Mouse (Mus musculus): ENCODE measurements around the gene Dhx35. TPM values are rescaled to one million over a fixed set of nuclear protein-coding genes. Genes with fewer than 3 reads are reported as not detected.

Gene Dhx35
- polyA plus RNA-seq, 2 experiments: 3.2 to 4.6 TPM

DNA sequence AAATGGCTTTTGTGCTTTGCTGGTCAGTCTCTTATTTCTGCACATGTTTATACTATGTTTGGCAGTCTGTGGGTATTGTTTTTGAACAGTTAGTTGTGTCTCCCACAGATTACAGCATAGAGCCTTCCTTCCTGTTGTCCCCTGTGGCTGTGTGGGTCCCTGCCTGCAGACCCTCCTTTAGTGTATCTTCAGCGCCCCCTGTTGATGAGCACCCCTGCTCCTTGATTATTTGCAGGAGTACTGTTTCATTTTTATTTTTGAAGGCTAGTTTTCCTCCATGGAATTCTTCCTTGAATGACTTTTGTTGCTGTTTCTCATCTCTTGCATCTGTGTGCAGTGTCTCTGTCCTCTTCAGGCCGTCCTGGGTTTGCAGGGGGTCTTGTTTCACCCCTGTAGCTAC, 58.0 kb downstream of the Dhx35 start:
- no peak overlapping the region for H3K4me3 ChIP-seq (ENCODE audit: insufficient read depth in 1 of 2, low read depth in 2 of 2, low read length in 2 of 2)
- H3K9ac ChIP-seq (replicated peaks): no peak overlapping the region
- H3K27me3 ChIP-seq (ENCODE audit: control insufficient read depth, insufficient read depth, low read length): no peaks in the 10 kb centered on the region
- H3K36me3 ChIP-seq (replicated peaks; ENCODE audit: control insufficient read depth, insufficient read depth, low read depth): no peaks in the 10 kb centered on the region
- 28% methylated on average over 2 of the region's 2 CpGs for WGBS (ENCODE audit: insufficient replicate concordance)
- no peak overlapping the region for H3K27ac ChIP-seq
- H3K9me3 ChIP-seq (ENCODE audit: control insufficient read depth, low read length): no peaks in the 10 kb centered on the region
- DNase-seq (ENCODE audit: low read depth in 3 of 3, low spot score in 3 of 3): no peak
- TF ChIP-seq CTCF (IDR thresholded peaks at IDR 0.05; ENCODE audit: low read depth): peak; percentile 62
- no peak for TF ChIP-seq EP300 (IDR thresholded peaks at IDR 0.05; ENCODE audit: low read depth)
- H3K4me2 ChIP-seq (ENCODE audit: low read depth): no peak overlapping the region
- H3K4me1 ChIP-seq (replicated peaks; ENCODE audit: control insufficient read depth in 2 of 2, insufficient read depth in 2 of 2, low read length in 1 of 2): no peaks in the 10 kb centered on the region
- ATAC-seq (ENCODE audit: insufficient read depth): no peak

DNA sequence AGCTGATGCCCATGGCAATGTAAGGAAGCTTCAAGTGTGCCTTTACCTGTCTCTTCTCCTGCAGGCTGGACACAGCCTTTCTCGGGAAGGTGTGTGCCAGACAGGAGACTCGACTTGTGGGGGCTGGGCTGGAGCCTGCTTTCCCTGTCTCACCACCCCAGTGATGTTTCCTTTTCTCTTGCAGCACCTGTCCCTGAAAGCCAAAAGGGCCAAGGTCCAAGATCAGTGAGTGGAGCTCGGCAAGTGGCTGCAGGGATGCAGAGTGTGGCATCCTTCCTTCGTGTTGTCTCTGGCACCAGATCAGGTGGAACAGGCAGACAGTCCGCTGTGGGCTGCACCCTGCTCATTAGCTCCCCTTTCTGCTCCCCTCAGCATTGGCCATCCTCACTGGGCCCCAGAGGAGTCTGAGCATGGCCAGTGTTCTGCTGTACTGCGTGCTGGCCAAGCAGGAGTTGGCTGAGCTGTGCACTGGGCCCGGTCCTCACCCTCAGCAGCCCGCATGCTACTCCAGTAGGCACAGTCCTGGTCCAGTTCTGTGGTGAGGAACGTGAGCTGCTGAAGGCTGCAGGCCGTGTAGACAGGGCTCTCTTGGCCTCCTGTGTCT, 62.4 kb downstream of the Dhx35 start:
- no peaks in the 10 kb centered on the region for H3K27me3 ChIP-seq (ENCODE audit: control insufficient read depth, insufficient read depth, low read length)
- no peak for TF ChIP-seq EP300 (IDR thresholded peaks at IDR 0.05; ENCODE audit: low read depth)
- TF ChIP-seq CTCF (IDR thresholded peaks at IDR 0.05; ENCODE audit: low read depth): no peak
- no peak overlapping the region for H3K4me2 ChIP-seq (ENCODE audit: low read depth)
- 69% methylated on average over 10 of the region's 10 CpGs for WGBS (ENCODE audit: insufficient replicate concordance)
- H3K4me1 ChIP-seq (replicated peaks; ENCODE audit: control insufficient read depth in 2 of 2, insufficient read depth in 2 of 2, low read length in 1 of 2): no peaks in the 10 kb centered on the region
- no peaks in the 10 kb centered on the region for H3K36me3 ChIP-seq (replicated peaks; ENCODE audit: control insufficient read depth, insufficient read depth, low read depth)
- no peak for DNase-seq (ENCODE audit: low read depth in 3 of 3, low spot score in 3 of 3)
- no peak overlapping the region for H3K27ac ChIP-seq
- no peaks in the 10 kb centered on the region for H3K9me3 ChIP-seq (ENCODE audit: control insufficient read depth, low read length)
- ATAC-seq (ENCODE audit: insufficient read depth): no peak
- H3K9ac ChIP-seq (replicated peaks): no peak overlapping the region
- no peak overlapping the region for H3K4me3 ChIP-seq (ENCODE audit: insufficient read depth in 1 of 2, low read depth in 2 of 2, low read length in 2 of 2)

DNA sequence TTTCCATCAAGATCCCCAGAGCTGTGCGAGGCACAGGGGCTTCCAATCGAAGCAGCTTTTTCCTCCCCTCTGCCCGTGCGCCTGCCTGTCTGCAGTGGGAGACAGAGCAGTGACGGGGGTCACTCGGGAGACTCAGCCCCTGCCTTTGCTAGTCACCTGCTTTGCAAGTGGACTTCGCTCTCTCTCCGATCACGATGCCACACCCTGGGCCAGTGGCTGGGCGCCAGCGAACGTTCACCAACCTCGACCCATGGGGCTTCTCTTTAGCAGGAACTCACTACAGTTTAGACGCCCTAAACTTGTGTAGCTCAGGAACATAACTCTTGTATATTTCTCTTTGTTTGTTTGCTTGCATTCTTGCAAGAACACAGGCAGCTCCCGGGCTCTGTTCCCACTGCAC, 63.0 kb downstream of the Dhx35 start:
- Histone ChIP-seq H3K9ac (replicated peaks) (no peak overlapping the region), H3K4me3 (ENCODE audit: insufficient read depth in 1 of 2, low read depth in 2 of 2, low read length in 2 of 2) (no peak overlapping the region), H3K36me3 (replicated peaks; ENCODE audit: control insufficient read depth, insufficient read depth, low read depth) (no peaks in the 10 kb centered on the region), H3K4me1 (replicated peaks; ENCODE audit: control insufficient read depth in 2 of 2, insufficient read depth in 2 of 2, low read length in 1 of 2) (no peaks in the 10 kb centered on the region), H3K4me2 (ENCODE audit: low read depth) (no peak overlapping the region), H3K27me3 (ENCODE audit: control insufficient read depth, insufficient read depth, low read length) (no peaks in the 10 kb centered on the region), H3K9me3 (ENCODE audit: control insufficient read depth, low read length) (no peaks in the 10 kb centered on the region), H3K27ac (no peak overlapping the region)
- ATAC-seq (ENCODE audit: insufficient read depth) (no peak), DNase-seq (ENCODE audit: low read depth in 3 of 3, low spot score in 3 of 3) (no peak)
- no peak for TF ChIP-seq EP300 (IDR thresholded peaks at IDR 0.05; ENCODE audit: low read depth)
- no peak for TF ChIP-seq CTCF (IDR thresholded peaks at IDR 0.05; ENCODE audit: low read depth)
- 80% methylated on average over 15 of the region's 15 CpGs for WGBS (ENCODE audit: insufficient replicate concordance)

DNA sequence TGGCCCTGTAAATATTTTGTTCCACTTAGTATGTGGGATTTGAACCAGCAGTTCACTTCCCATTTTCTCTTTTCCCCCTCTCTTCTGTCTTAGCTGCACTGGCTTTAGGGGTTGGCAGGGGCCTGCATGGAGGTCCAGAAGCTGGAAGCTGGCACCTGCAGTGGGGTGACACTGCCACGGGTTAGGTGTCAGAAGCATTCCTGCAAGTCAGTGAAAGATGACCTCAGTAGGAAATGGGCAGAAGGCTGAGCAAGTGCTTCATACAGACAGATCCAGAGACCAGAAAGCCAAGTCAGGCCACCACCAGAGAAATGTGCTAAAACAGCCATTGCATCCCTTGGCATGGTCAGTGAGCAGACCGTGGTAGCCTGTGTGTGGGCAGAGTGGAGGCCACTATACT, 66.5 kb downstream of the Dhx35 start:
- Histone ChIP-seq H3K4me2 (ENCODE audit: low read depth) (no peak overlapping the region), H3K27me3 (ENCODE audit: control insufficient read depth, insufficient read depth, low read length) (no peaks in the 10 kb centered on the region), H3K9ac (replicated peaks) (no peak overlapping the region), H3K4me1 (replicated peaks; ENCODE audit: control insufficient read depth in 2 of 2, insufficient read depth in 2 of 2, low read length in 1 of 2) (no peaks in the 10 kb centered on the region), H3K4me3 (ENCODE audit: insufficient read depth in 1 of 2, low read depth in 2 of 2, low read length in 2 of 2) (no peak overlapping the region), H3K9me3 (ENCODE audit: control insufficient read depth, low read length) (no peaks in the 10 kb centered on the region), H3K36me3 (replicated peaks; ENCODE audit: control insufficient read depth, insufficient read depth, low read depth) (no peaks in the 10 kb centered on the region), H3K27ac (no peak overlapping the region)
- ATAC-seq (ENCODE audit: insufficient read depth) (peak; percentile 7; the same call in 1 of the 2 replicates), DNase-seq (ENCODE audit: low read depth in 3 of 3, low spot score in 3 of 3) (no peak)
- no peak for TF ChIP-seq CTCF (IDR thresholded peaks at IDR 0.05; ENCODE audit: low read depth)
- no peak for TF ChIP-seq EP300 (IDR thresholded peaks at IDR 0.05; ENCODE audit: low read depth)
- WGBS (ENCODE audit: insufficient replicate concordance): 53% methylated on average over 2 of the region's 2 CpGs

DNA sequence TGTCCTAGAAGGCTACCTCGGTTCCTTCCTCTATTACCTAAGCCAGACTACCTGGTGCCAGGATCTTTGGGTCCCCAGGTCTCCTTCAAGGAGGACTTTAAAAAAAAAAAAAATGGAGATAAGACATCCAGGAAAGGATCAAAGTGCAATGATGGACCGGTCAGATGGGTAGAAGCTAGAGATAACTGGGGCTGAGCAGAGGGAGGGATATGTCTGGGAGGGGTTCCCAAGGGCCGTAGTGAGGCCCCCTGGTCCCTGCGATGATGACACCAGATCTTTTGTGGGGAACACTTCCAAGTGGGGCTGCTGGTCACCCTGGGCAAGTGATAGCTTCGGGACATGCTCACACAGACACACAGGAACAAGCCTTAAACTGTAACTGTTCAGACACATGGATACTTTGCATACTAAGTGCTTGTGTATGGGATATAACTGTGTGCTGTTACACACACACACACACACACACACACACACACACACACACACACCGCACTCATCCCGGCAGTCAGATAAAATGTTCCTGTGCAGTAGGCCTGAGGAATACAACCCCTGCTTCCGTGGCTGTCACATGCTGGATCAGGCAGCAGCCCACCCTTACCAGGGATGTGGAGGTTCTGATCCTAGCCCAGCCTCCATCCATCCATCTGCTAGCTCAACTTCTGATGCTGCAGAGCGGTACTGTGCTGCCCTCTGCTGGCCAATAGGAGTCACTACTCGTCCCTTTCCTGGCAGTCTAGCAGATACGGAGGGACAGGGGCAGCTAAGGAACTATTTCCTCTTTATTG, 68.9 kb downstream of the Dhx35 start:
- Histone ChIP-seq H3K36me3 (replicated peaks; ENCODE audit: control insufficient read depth, insufficient read depth, low read depth) (no peaks in the 10 kb centered on the region), H3K27me3 (ENCODE audit: control insufficient read depth, insufficient read depth, low read length) (no peaks in the 10 kb centered on the region), H3K27ac (no peak overlapping the region), H3K9ac (replicated peaks) (no peak overlapping the region), H3K9me3 (ENCODE audit: control insufficient read depth, low read length) (no peaks in the 10 kb centered on the region), H3K4me1 (replicated peaks; ENCODE audit: control insufficient read depth in 2 of 2, insufficient read depth in 2 of 2, low read length in 1 of 2) (no peaks in the 10 kb centered on the region), H3K4me2 (ENCODE audit: low read depth) (no peak overlapping the region), H3K4me3 (ENCODE audit: insufficient read depth in 1 of 2, low read depth in 2 of 2, low read length in 2 of 2) (no peak overlapping the region)
- DNase-seq (ENCODE audit: low read depth in 3 of 3, low spot score in 3 of 3): peak; percentile 42 to 49 (median 46)
- peak; percentile 18; the same call in 1 of the 2 replicates for ATAC-seq (ENCODE audit: insufficient read depth)
- no peak for TF ChIP-seq EP300 (IDR thresholded peaks at IDR 0.05; ENCODE audit: low read depth)
- peak; percentile 99 for TF ChIP-seq CTCF (IDR thresholded peaks at IDR 0.05; ENCODE audit: low read depth)
- 41% methylated on average over 11 of the region's 11 CpGs for WGBS (ENCODE audit: insufficient replicate concordance)
